29 mouse cellular contexts compared by ENCODE assay signal in genomic region chr11:60440176-60440575, GRCm38 (mm10). TPM values are rescaled to one million over a fixed set of nuclear protein-coding genes. Genes with fewer than 3 reads are reported as not detected.
DNase-seq lines count a peak whose midpoint lies in the region; ATAC-seq and TF ChIP-seq lines count a peak whose summit lies in the region.
"Had no signal": no experiment of that assay in that cellular context is flagged by ENCODE, and none has a peak within 500 bp of the region (broad histone marks: within the 10 kb centered on the region; RNA-seq: fewer than 3 reads in every experiment).

No protein-coding gene starts in this region.

- peaks cover 89% of the 10 kb centered on the region for H3K4me1 ChIP-seq in E14TG2a.4 (replicated peaks; ENCODE audit: low read depth, low read length)
- peaks cover 13% of the 10 kb centered on the region for H3K4me1 ChIP-seq in ES-Bruce4 (ENCODE audit: control insufficient read depth, insufficient read depth, low read length)
- H3K4me1 ChIP-seq in forebrain, embryonic 16.5 days (replicated peaks; ENCODE audit: control insufficient read depth, insufficient read depth, low read length): no peaks in the 10 kb centered on the region
- H3K4me1 ChIP-seq: embryonic facial prominence, embryonic 13.5 days; forebrain, embryonic 10.5 days; heart, embryonic 12.5 days; limb, embryonic 12.5 days; midbrain, embryonic 12.5 days; neural tube, embryonic 12.5 days had no signal

- TF ChIP-seq EP300 in ES-Bruce4 (IDR thresholded peaks at IDR 0.05; ENCODE audit: insufficient read depth, low read depth, low read length): peak; percentile 76; the same call in 1 of the 2 replicates

- H3K9ac ChIP-seq in ES-Bruce4 (ENCODE audit: low read depth, poor library complexity, severe bottlenecking): no peak overlapping the region
- H3K9ac ChIP-seq in forebrain, embryonic 16.5 days (replicated peaks; ENCODE audit: low read depth, low read length): no peak overlapping the region
- H3K9ac ChIP-seq: embryonic facial prominence, embryonic 13.5 days; forebrain, postnatal 0 days; heart, embryonic 12.5 days; hindbrain, embryonic 14.5 days; limb, embryonic 12.5 days; liver, embryonic 15.5 days; midbrain, embryonic 12.5 days; neural tube, embryonic 12.5 days had no signal

- H3K9me3 ChIP-seq in E14TG2a.4 (ENCODE audit: low read length): no peaks in the 10 kb centered on the region
- H3K9me3 ChIP-seq in ES-Bruce4 (replicated peaks; ENCODE audit: control insufficient read depth, insufficient read depth, low read length, poor library complexity, severe bottlenecking): no peaks in the 10 kb centered on the region
- H3K9me3 ChIP-seq in forebrain, embryonic 16.5 days (ENCODE audit: control insufficient read depth, low read length): no peaks in the 10 kb centered on the region
- H3K9me3 ChIP-seq: embryonic facial prominence, embryonic 13.5 days; forebrain, embryonic 10.5 days; heart, embryonic 12.5 days; limb, embryonic 12.5 days; liver, embryonic 15.5 days; megakaryocyte, embryonic 14.5 days; midbrain, embryonic 12.5 days; neural tube, embryonic 12.5 days had no signal

- WGBS in forebrain, embryonic 16.5 days: 47% methylated on average over 7 of the region's 7 CpGs

- TF ChIP-seq CTCF in E14TG2a.4 (conservative IDR thresholded peaks at IDR 0.05; ENCODE audit: low read length) (no peak), ES-Bruce4 (IDR thresholded peaks at IDR 0.05; ENCODE audit: low read depth, low read length) (no peak)

- H3K27me3 ChIP-seq in E14TG2a.4 (ENCODE audit: insufficient read depth, low read length) (no peaks in the 10 kb centered on the region), ES-Bruce4 (ENCODE audit: control insufficient read depth, insufficient read depth, low read length, poor library complexity, severe bottlenecking) (no peaks in the 10 kb centered on the region)
- no peaks in the 10 kb centered on the region for H3K27me3 ChIP-seq in forebrain, embryonic 16.5 days (replicated peaks; ENCODE audit: control insufficient read depth, insufficient read depth, low read length)
- H3K27me3 ChIP-seq: embryonic facial prominence, embryonic 13.5 days; heart, embryonic 12.5 days; limb, embryonic 12.5 days; liver, embryonic 15.5 days; megakaryocyte, embryonic 14.5 days; midbrain, embryonic 12.5 days; neural tube, embryonic 12.5 days had no signal

- peak overlapping the region; percentile 88 for H3K27ac ChIP-seq in ES-Bruce4 (ENCODE audit: insufficient read depth, low read length)
- no peak overlapping the region for H3K27ac ChIP-seq in forebrain, embryonic 16.5 days (ENCODE audit: low read length)
- H3K27ac ChIP-seq: embryonic facial prominence, embryonic 13.5 days; forebrain, embryonic 10.5 days; heart, adult 2 months; hindbrain, embryonic 14.5 days; limb, embryonic 12.5 days; liver, embryonic 15.5 days; midbrain, embryonic 12.5 days; neural tube, embryonic 12.5 days had no signal

- TF ChIP-seq POLR2A in ES-Bruce4 (IDR thresholded peaks at IDR 0.05; ENCODE audit: insufficient read depth, low read length): no peak

- peaks cover 82% of the 10 kb centered on the region for H3K36me3 ChIP-seq in E14TG2a.4 (ENCODE audit: insufficient read depth, low read length)
- peaks cover 37% of the 10 kb centered on the region for H3K36me3 ChIP-seq in ES-Bruce4 (ENCODE audit: control insufficient read depth, insufficient read depth, low read length, poor library complexity, severe bottlenecking)
- peaks cover 24% of the 10 kb centered on the region for H3K36me3 ChIP-seq in forebrain, embryonic 16.5 days (ENCODE audit: control insufficient read depth, insufficient read depth)

- peak overlapping the region; percentile 41 for H3K4me3 ChIP-seq in E14TG2a.4 (replicated peaks; ENCODE audit: low read length)
- no peak overlapping the region for H3K4me3 ChIP-seq in ES-Bruce4 (ENCODE audit: low read depth, low read length)
- no peak overlapping the region for H3K4me3 ChIP-seq in forebrain, embryonic 16.5 days (replicated peaks; ENCODE audit: low read length)
- H3K4me3 ChIP-seq: embryonic facial prominence, embryonic 13.5 days; forebrain, embryonic 10.5 days; heart, adult 2 months; heart, embryonic 12.5 days; limb, embryonic 12.5 days; liver, embryonic 15.5 days; megakaryocyte, embryonic 14.5 days; midbrain, embryonic 12.5 days; myocyte; neural tube, embryonic 12.5 days had no signal

- no peak overlapping the region for H3K4me2 ChIP-seq in forebrain, embryonic 16.5 days (ENCODE audit: low read length)
- H3K4me2 ChIP-seq: embryonic facial prominence, embryonic 13.5 days; heart, embryonic 12.5 days; hindbrain, embryonic 14.5 days; limb, embryonic 12.5 days; liver, embryonic 15.5 days; midbrain, embryonic 12.5 days; neural tube, embryonic 12.5 days had no signal

- no peak for ATAC-seq in forebrain, embryonic 16.5 days
- ATAC-seq: activated CD4-positive, CD25-positive, alpha-beta regulatory T cell, adult 4 months; forebrain, postnatal 0 days; intestine, postnatal 0 days had no signal

- DNase-seq in kidney, postnatal 14 days: peak; percentile 30
- no peak for DNase-seq in kidney, postnatal 25 days
- peak; percentile 32 for DNase-seq in lung, postnatal 25 days (ENCODE audit: low spot score)
- DNase-seq in urinary bladder, postnatal 10 days (ENCODE audit: low spot score): no peak
- DNase-seq: adrenal gland, adult 2 months; adrenal gland, postnatal 36 days; B cell, adult 2 months; cerebellum, adult 18-20 months; cerebellum, postnatal 10 days; forebrain, postnatal 0 days; heart, adult 2 months; thymus, adult 2 months; thymus, postnatal 4 days had no signal

RNA-seq across cellular contexts. Expression of gene Drg2, which starts 14.2 kb away (rescaled TPM):
- polyA plus RNA-seq in ES-Bruce4 (2011; ENCODE audit: insufficient read depth, insufficient read length, low read depth, missing spikeins): 67.4 and 69.9 TPM in 2 replicates
- 103 TPM in 2 replicates for polyA plus RNA-seq in forebrain, embryonic 16.5 days (2015; fragmentation: Nextera tagmentation; extraction: Ambion mirVana)

RNA-seq across cellular contexts. Expression of gene Atpaf2, which starts 21.9 kb away (rescaled TPM):
- polyA plus RNA-seq in ES-Bruce4 (2011; ENCODE audit: insufficient read depth, insufficient read length, low read depth, missing spikeins): 22.1 and 28.2 TPM in 2 replicates
- 50.5 and 53.4 TPM in 2 replicates for polyA plus RNA-seq in forebrain, embryonic 16.5 days (2015; fragmentation: Nextera tagmentation; extraction: Ambion mirVana)

RNA-seq across cellular contexts. Expression of gene Gid4, which starts 23.2 kb away (rescaled TPM):
- 36.2 and 40.6 TPM in 2 replicates for polyA plus RNA-seq in ES-Bruce4 (2011; ENCODE audit: insufficient read depth, insufficient read length, low read depth, missing spikeins)
- 28.7 and 29.7 TPM in 2 replicates for polyA plus RNA-seq in forebrain, embryonic 16.5 days (2015; fragmentation: Nextera tagmentation; extraction: Ambion mirVana)

RNA-seq across cellular contexts. Expression of gene Myo15, which starts 29.0 kb away (rescaled TPM):
- 0.37 and 0.65 TPM in 2 replicates for polyA plus RNA-seq in ES-Bruce4 (2011; ENCODE audit: insufficient read depth, insufficient read length, low read depth, missing spikeins)
- polyA plus RNA-seq in forebrain, embryonic 16.5 days (2015; fragmentation: Nextera tagmentation; extraction: Ambion mirVana): 0.08 and 0.15 TPM in 2 replicates
- polyA plus RNA-seq: heart, postnatal 0 days; myocyte had no signal

Comparison
In these comparisons a context has a peak if more than half of its experiments do, and no peak if none do; other contexts are left out.
1. DNase-seq: peak in kidney, postnatal 14 days (single experiment) and lung, postnatal 25 days (single experiment); none in kidney, postnatal 25 days (0 of 2) and urinary bladder, postnatal 10 days (single experiment).